Mouse (Mus musculus): ENCODE data around the gene Rusc2. TPM values are rescaled to one million over a fixed set of nuclear protein-coding genes. Genes with fewer than 3 reads are reported as not detected.
A peak's percentile ranks its signal among the peaks of the same experiment; 100 is the strongest.

Rusc2 gene
- polyA plus RNA-seq, 1 experiment from 2014 or later: 11.5 TPM

DNA sequence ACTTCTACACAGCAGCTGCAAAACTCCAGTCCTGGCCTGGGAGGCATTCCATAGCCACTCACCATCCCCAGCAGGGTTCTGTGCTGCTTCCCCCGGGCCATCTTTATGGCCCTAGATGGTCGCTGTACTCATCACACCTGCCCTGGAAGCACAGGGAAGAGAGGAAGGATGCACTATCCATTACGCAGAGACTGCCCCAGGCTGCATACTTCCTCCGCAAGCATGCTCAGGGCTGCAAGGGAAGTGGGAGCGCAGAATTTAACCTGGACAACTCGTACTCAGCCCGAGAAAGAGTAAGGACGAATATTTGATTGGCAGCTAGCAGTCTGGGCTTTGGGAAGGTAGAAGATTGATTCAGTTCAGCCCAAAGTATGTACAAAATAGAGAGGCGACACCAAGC, 14.1 kb downstream of the Rusc2 start:
- Histone ChIP-seq H3K36me3 (ENCODE audit: control insufficient read depth, insufficient read depth, low read length) (no peaks in the 10 kb centered on the region), H3K4me2 (replicated peaks; ENCODE audit: low read depth) (no peak overlapping the region), H3K4me1 (replicated peaks; ENCODE audit: control insufficient read depth, insufficient read depth) (peaks cover 22% of the 10 kb centered on the region), H3K27me3 (ENCODE audit: control insufficient read depth, insufficient read depth, low read length) (no peaks in the 10 kb centered on the region), H3K9me3 (ENCODE audit: control insufficient read depth, low read length) (no peaks in the 10 kb centered on the region), H3K4me3 (ENCODE audit: low read depth, low read length) (no peak overlapping the region), H3K27ac (replicated peaks) (peak overlapping the region; percentile 64), H3K9ac (ENCODE audit: low read length) (no peak overlapping the region)
- 79% methylated on average over 9 of the region's 9 CpGs for WGBS
- DNase-seq (ENCODE audit: low spot score): no peak
- no peak for ATAC-seq (ENCODE audit: low FRiP score, low TSS enrichment)
- TF ChIP-seq EP300 (optimal IDR thresholded peaks at IDR 0.05) (no peak), CTCF (IDR thresholded peaks at IDR 0.05; ENCODE audit: low read depth) (no peak)

DNA sequence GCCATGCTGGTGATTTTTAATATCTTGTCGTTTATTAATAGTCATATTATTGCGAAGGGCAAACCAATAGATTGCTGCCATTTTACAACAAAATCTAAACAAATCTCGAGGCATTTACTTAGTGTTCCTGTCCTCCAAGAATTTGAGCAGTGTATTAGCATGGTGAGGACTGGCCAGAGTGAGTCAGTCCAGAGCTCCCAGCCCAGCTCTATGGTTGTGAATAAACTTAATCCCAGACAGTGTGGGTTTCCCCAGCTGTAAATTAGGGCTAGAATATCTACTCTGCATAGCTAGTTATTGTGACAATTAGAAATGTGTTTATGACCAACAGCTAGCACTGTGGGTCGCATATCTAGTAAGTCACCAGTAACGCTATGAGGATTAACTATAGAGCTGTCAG, 14.6 kb downstream of the Rusc2 start:
- H3K9ac ChIP-seq (ENCODE audit: low read length): no peak overlapping the region
- no peak overlapping the region for H3K4me3 ChIP-seq (ENCODE audit: low read depth, low read length)
- TF ChIP-seq CTCF (IDR thresholded peaks at IDR 0.05; ENCODE audit: low read depth) (no peak), EP300 (optimal IDR thresholded peaks at IDR 0.05) (no peak)
- H3K4me1 ChIP-seq (replicated peaks; ENCODE audit: control insufficient read depth, insufficient read depth): peaks cover 26% of the 10 kb centered on the region
- no peak overlapping the region for H3K4me2 ChIP-seq (replicated peaks; ENCODE audit: low read depth)
- no peaks in the 10 kb centered on the region for H3K36me3 ChIP-seq (ENCODE audit: control insufficient read depth, insufficient read depth, low read length)
- DNase-seq (ENCODE audit: low spot score): no peak
- no peak for ATAC-seq (ENCODE audit: low FRiP score, low TSS enrichment)
- no peak overlapping the region for H3K27ac ChIP-seq (replicated peaks)
- H3K9me3 ChIP-seq (ENCODE audit: control insufficient read depth, low read length): no peaks in the 10 kb centered on the region
- no peaks in the 10 kb centered on the region for H3K27me3 ChIP-seq (ENCODE audit: control insufficient read depth, insufficient read depth, low read length)
- 68% methylated on average over 5 of the region's 5 CpGs for WGBS

DNA sequence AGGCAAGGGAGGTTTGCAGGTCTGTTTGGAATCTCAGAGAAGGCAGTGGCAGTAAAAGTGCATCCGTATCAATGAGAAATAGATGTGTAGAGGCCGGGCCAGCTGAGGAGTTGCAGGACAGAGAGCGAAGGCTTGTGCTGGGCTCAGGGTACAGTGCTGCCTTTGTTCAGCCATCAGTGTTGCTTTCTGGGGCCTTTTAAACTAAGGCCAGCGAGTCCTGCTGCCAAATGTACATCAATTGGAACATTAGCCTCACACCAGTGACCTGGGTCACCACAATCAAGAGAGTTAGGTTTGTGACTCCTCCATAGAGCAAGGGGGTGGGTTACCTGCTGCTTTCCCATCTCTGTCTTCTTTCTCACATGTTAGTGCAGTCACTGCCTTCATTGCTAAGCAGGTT, 16.2 kb downstream of the Rusc2 start:
- Histone ChIP-seq H3K4me3 (ENCODE audit: low read depth, low read length) (no peak overlapping the region), H3K27me3 (ENCODE audit: control insufficient read depth, insufficient read depth, low read length) (no peaks in the 10 kb centered on the region), H3K4me2 (replicated peaks; ENCODE audit: low read depth) (no peak overlapping the region), H3K9ac (ENCODE audit: low read length) (no peak overlapping the region), H3K27ac (replicated peaks) (peak overlapping the region; percentile 82), H3K4me1 (replicated peaks; ENCODE audit: control insufficient read depth, insufficient read depth) (peaks cover 31% of the 10 kb centered on the region), H3K36me3 (ENCODE audit: control insufficient read depth, insufficient read depth, low read length) (no peaks in the 10 kb centered on the region), H3K9me3 (ENCODE audit: control insufficient read depth, low read length) (no peaks in the 10 kb centered on the region)
- ATAC-seq (ENCODE audit: low FRiP score, low TSS enrichment) (no peak), DNase-seq (ENCODE audit: low spot score) (no peak)
- WGBS: 73% methylated on average over 4 of the region's 4 CpGs
- no peak for TF ChIP-seq EP300 (optimal IDR thresholded peaks at IDR 0.05)
- TF ChIP-seq CTCF (IDR thresholded peaks at IDR 0.05; ENCODE audit: low read depth): no peak

DNA sequence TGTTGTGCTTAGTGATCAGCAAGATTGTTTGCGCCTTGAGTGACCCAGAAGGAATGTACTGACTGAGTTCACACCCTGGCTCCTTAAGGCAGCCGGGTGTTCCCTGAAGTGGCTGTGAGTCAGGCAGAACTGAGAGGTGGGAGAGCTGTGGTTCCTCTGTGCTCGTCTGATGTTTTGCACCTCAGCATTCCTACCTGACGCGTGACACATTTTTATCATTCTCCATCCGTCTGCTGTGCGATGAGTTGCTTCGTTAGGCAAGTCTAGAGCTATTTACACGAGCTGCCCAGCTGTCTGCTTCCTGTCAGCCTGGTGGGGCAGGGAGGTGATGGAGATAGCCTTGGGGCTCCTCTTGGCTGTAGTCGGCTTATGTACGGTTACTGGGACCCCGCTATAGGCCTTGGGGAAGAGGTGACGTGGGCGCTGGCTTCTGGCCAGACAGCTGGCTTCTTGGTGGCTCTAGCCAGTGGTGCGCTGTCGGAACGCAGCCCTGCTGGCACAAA, 17.1 kb downstream of the Rusc2 start:
- DNase-seq (ENCODE audit: low spot score) (peak; percentile 55), ATAC-seq (ENCODE audit: low FRiP score, low TSS enrichment) (peak; percentile 69)
- Histone ChIP-seq H3K27me3 (ENCODE audit: control insufficient read depth, insufficient read depth, low read length) (no peaks in the 10 kb centered on the region), H3K27ac (replicated peaks) (peak overlapping the region; percentile 82), H3K4me2 (replicated peaks; ENCODE audit: low read depth) (peak overlapping the region; percentile 15; the same call in 1 of the 2 replicates), H3K4me3 (ENCODE audit: low read depth, low read length) (no peak overlapping the region), H3K4me1 (replicated peaks; ENCODE audit: control insufficient read depth, insufficient read depth) (peaks cover 31% of the 10 kb centered on the region), H3K36me3 (ENCODE audit: control insufficient read depth, insufficient read depth, low read length) (no peaks in the 10 kb centered on the region), H3K9me3 (ENCODE audit: control insufficient read depth, low read length) (no peaks in the 10 kb centered on the region), H3K9ac (ENCODE audit: low read length) (peak overlapping the region; percentile 31)
- TF ChIP-seq EP300 (optimal IDR thresholded peaks at IDR 0.05): no peak
- TF ChIP-seq CTCF (IDR thresholded peaks at IDR 0.05; ENCODE audit: low read depth): no peak
- 30% methylated on average over 17 of the region's 17 CpGs for WGBS

DNA sequence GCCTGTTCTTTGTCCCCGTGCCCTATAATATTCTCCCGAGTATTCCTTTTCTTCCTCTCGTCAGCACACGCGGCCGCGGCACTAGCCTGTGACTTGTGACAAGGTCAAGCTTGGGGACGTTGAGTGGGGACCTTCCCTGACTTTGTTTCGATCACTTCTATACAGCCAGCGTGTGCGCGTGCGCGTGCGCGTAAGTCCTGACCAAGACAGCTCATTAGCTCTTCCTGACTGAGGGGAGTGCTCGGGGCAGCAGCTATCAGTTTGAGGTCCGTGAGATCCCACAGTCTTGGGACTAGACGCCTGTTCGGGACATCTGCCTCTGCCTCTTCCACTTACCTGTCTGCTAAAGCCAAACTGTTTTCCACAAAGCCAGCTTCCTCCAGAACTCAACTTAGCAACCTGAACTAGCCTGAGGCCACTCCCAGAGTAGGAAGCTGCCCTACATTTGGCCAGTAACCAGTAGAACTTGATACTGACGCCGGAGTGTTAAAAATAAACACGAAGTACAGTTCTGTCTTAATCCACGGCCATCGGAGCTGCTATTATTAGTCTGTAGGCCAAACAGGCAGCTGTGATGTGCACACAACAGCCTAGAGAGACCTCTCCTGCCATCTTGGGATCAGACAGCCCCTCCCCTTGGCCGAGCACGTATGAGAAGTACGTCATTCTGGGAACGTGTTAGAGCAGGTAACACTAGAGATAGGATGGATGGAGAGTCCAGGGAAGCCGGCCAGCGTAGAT, 17.8 kb downstream of the Rusc2 start:
- DNase-seq (ENCODE audit: low spot score): no peak
- TF ChIP-seq CTCF (IDR thresholded peaks at IDR 0.05; ENCODE audit: low read depth): no peak
- no peak for TF ChIP-seq EP300 (optimal IDR thresholded peaks at IDR 0.05)
- 56% methylated on average over 31 of the region's 31 CpGs for WGBS
- peak; percentile 58 for ATAC-seq (ENCODE audit: low FRiP score, low TSS enrichment)
- Histone ChIP-seq H3K9ac (ENCODE audit: low read length) (peak overlapping the region; percentile 31; the same call in 1 of the 2 replicates), H3K4me1 (replicated peaks; ENCODE audit: control insufficient read depth, insufficient read depth) (peaks cover 29% of the 10 kb centered on the region), H3K36me3 (ENCODE audit: control insufficient read depth, insufficient read depth, low read length) (no peaks in the 10 kb centered on the region), H3K4me2 (replicated peaks; ENCODE audit: low read depth) (peak overlapping the region; percentile 15; the same call in 1 of the 2 replicates), H3K4me3 (ENCODE audit: low read depth, low read length) (no peak overlapping the region), H3K9me3 (ENCODE audit: control insufficient read depth, low read length) (no peaks in the 10 kb centered on the region), H3K27ac (replicated peaks) (peak overlapping the region; percentile 82), H3K27me3 (ENCODE audit: control insufficient read depth, insufficient read depth, low read length) (no peaks in the 10 kb centered on the region)

DNA sequence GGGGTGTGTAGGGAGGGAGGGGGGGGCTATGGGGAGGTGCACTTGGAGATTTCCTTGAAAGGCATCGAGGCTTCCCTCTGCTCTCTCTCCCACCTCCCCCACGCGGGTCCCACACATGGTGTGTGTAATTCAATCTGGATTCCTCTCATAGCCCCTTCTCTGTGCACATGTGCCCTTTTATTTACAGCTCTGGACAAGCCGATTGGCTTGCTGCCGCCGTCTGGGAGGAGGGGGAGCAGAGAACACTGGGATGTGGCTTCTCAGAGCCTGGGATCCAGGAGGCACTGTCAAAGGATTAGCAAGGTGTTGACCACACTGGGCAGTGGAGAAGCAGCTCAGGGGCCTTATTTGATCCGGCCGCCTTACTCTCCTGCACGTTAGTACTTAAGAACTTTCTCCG, 19.2 kb downstream of the Rusc2 start:
- Histone ChIP-seq H3K4me1 (replicated peaks; ENCODE audit: control insufficient read depth, insufficient read depth) (peaks cover 33% of the 10 kb centered on the region), H3K36me3 (ENCODE audit: control insufficient read depth, insufficient read depth, low read length) (no peaks in the 10 kb centered on the region), H3K4me3 (ENCODE audit: low read depth, low read length) (peak overlapping the region; percentile 28; the same call in 1 of the 2 replicates), H3K9me3 (ENCODE audit: control insufficient read depth, low read length) (no peaks in the 10 kb centered on the region), H3K4me2 (replicated peaks; ENCODE audit: low read depth) (peak overlapping the region; percentile 31), H3K27ac (replicated peaks) (peak overlapping the region; percentile 82), H3K9ac (ENCODE audit: low read length) (peak overlapping the region; percentile 63), H3K27me3 (ENCODE audit: control insufficient read depth, insufficient read depth, low read length) (no peaks in the 10 kb centered on the region)
- WGBS: 27% methylated on average over 10 of the region's 10 CpGs
- ATAC-seq (ENCODE audit: low FRiP score, low TSS enrichment) (peak; percentile 42; the same call in 1 of the 2 replicates), DNase-seq (ENCODE audit: low spot score) (no peak)
- no peak for TF ChIP-seq EP300 (optimal IDR thresholded peaks at IDR 0.05)
- no peak for TF ChIP-seq CTCF (IDR thresholded peaks at IDR 0.05; ENCODE audit: low read depth)

All from stomach, postnatal 0 days (tissue).